Mouse (Mus musculus) frontal cortex, postnatal 10 days (tissue): Measurements from ENCODE around the gene Foxred2.

Experiments used
- DNase-seq, 2 experiments: peaks; one replicate each; pipeline ENCODE4 v3.0.0; 2022; ENCODE audit warnings: low spot score in 2 of 2, mixed read lengths in 1 of 2

The Foxred2 gene

DNA sequence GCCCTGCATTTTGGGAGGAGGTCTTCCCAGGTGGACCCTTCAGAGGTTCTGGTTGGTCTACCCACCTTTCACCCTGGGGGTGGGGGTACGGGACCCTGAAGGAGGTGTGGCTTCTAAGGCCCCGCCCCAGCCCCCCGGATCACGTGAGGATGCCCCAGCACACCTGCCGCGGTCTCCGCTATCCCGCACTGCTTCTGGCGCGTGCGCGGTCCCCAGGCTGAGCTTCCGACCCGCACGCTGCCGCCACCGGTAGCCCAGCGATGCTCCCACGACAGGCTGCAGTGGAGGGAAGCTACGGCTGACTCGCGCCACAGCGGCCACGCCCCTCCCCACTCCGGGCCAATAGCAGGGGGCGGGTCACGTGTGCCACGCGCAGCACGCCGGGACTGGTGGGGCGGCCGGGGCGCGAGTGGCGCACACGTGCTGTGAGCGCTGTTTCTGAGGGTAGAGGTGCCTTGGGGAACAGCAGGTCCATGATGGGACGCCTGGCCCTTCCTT, at the start of gene Foxred2:
Foxred2 (minus strand) TSS at position 319 of the 498 bp plus-strand sequence.
- DNase-seq = peak; percentile 85 to 89

- DNase-seq = no peak
Measured at GRCm38 (mm10) chr15:78003929-78004328, 47.4 kb upstream of the Foxred2 start.

- DNase-seq = no peak
Measured at GRCm38 (mm10) chr15:78001400-78001799, 44.9 kb upstream of the Foxred2 start.

DNA sequence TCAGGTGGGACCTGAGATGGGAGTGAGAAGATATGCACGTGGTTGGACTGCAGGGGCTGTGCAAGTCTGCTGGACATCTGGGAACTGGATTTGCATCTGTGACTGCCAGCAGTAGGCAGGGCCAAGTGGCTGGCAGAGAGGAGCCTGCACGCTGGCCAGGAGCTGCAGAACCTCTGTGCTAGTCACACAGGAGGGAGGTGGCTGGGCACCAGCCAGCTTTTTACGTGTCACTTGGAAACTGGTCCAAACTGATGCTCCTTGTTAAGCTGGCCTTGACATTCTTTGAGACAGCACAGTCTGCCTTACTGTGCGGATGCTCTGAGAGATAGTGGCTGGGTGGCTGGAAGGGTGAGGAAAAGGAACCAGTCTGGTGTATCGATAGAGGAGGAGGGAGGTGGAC, 32.0 kb upstream of the Foxred2 start:
- no peak for DNase-seq

GRCm38 (mm10) chr15:77983391-77983790, 26.9 kb upstream of the Foxred2 start:
- DNase-seq = no peak

DNA sequence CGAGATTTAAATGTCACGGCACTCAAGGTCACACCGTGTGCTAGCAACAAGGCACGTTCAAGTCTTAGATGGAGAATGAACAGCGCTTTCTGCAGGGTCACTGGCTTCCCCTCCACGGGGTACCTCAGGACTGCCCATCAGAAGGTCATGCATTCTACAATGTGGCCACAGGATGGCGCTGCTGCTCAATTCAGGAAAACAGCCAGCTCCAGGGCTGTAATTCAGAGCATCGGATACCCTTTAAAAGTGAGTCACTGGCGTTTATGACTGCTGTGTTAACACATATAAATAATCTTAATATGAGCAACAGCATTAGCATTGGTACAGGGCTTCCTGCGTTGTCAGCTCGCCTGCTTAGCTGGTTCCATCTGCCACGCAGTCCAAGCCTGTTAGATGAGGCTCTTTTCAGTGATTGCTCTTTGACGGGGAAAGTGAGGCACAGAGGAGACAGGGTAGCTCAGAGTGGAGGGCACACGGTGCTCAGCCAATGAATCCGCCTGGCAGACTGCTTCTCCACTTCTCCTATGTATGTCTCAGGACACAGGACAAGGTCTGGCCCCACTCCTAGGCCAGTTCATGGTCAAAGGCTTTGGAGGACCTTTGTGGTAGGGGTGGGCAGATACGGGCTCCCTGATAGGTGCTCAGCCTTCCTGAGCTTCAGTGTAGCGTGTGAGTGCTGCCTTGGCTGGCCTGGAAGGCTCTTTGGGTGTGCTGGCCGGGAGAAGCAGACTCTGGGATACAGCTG, 25.8 kb upstream of the Foxred2 start:
- DNase-seq = peak; percentile 37 to 78

DNA sequence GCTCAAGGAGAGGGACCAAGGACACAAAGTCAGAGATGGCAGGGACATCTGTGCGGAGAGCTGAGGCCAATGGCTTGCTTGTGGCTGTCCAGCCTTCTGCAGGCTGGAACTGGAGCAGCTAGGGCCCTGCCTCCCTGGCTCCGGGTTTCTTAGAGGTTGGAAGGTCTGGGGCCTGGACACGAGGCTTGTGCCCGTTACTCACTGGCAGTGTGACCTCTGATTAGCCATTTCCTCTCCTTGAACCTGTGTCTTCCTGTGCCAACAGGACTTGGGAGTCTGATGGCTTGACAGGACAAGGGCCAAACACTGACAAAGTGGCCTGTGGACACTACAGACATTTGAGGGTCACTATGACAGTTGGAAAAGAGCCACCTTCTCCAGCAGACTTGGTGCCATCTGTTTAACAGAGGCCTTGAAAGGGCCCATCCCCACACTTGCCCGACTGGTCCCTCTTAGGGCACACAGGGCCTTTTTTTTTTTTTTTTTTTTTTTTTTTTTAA, 24.7 kb upstream of the Foxred2 start:
- DNase-seq = no peak

DNA sequence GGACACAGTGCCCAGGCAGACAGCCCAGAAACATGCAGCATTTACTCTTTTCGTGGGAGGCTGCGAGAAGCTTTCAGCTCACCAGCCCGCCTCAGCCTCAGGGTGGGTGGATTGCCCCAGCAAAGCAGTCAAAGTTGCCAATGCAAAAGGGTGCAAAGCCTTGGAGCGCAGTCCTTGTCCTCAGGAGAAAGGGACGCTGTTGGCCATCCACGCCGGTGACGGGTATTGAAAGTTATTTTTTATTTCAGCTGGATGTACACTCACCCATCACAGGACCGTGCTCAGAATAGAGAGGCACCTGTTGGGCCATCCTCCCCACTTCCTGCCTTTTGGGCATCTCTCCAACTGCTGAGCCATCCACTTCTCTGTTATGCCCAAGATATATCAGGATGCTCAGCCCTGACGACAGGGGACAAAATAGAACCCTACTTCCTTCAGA, 22.9 kb upstream of the Foxred2 start:
- peak in 1 of 2 experiments; percentile 47 for DNase-seq

DNA sequence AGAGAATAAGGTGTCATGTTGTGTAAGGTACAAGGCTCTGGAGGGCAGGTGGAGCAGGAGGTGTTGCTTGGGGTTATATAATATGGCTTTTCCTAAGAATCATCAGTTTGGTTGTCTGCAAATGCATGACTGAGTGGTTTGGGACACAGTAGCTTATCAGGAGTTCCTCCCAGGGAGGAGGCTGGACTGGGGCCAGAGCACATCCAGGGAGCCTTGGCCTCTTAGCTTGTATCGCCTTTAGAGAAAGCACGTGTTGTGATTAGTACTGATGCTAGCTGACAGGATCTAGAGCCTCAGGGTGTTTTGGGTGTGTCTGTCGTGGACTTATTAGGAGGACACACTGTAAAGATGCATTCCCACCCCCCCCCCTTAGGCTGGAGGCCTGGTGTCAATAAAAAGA, 21.1 kb upstream of the Foxred2 start:
- no peak for DNase-seq

GRCm38 (mm10) chr15:77974165-77974841, 17.8 kb upstream of the Foxred2 start:
- DNase-seq = no peak

- DNase-seq = peak; percentile 97 to 98
Measured at GRCm38 (mm10) chr15:77970470-77971292, 14.2 kb upstream of the Foxred2 start, which contains the start of gene Eif3d. Eif3d (minus strand) TSS chr15:77970813.

- no peak for DNase-seq
Measured at GRCm38 (mm10) chr15:77969940-77970469, 13.5 kb upstream of the Foxred2 start.

DNA sequence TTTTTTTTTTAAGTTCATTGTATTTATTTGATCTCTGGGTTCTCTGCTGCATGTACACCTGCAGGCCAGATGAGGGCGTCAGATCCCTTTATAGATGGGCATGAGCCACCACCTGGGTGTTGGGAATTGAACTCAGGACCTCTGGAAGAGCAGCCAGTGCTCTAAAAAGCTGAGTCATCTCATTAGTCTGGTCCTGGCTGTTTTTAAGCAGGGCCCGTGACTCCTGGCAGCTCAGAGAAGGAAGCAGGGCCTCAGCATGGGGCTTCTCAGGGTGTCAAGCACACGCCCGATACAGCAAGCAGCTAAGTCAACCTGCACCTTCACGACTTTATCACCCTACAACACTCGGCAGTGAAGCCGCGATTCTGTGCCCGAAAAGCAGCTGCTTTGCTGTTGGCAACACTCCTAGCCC, 8.6 kb upstream of the Foxred2 start:
- DNase-seq = no peak

DNA sequence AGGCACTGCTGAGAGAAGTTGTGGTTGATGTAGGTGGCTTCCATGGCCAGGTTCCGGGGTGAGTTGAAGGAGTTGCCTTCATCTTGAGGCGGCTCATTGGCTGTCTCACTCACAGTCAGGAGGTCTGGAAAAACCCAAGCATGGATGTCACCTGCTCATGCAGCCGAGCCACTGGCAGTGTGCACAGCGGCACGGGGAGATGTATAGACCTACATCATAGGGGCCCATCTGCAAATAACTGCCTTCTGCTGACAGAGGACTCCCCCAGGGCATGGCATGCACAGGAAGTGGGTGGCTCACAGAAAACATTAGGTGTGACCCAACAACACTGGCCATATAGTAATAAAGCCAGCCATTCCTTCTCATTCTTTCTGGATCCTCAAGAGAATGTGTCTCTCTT, 5.9 kb upstream of the Foxred2 start:
- DNase-seq = no peak

GRCm38 (mm10) chr15:77960693-77961092, 4.2 kb upstream of the Foxred2 start:
- DNase-seq = no peak

DNA sequence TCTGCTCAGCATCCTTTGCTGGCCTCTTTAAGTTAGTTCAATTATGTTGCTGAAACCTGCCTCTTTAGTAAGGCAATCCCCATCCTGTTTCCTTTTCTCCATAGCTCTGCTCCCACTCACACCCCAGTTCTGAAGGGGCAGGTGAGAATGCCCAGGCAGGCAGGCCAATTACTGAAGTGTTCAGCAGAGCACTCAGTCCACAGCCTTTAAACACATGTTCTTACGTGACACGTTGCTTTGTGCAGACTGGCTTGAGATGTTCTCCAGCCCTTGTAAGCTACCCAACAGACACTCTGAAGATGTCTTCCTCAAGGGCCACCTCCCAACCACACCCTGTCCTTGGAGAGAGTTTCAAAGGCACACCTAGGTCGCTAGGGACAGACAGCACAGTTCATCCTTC, 1.5 kb upstream of the Foxred2 start:
- DNase-seq = no peak

DNA sequence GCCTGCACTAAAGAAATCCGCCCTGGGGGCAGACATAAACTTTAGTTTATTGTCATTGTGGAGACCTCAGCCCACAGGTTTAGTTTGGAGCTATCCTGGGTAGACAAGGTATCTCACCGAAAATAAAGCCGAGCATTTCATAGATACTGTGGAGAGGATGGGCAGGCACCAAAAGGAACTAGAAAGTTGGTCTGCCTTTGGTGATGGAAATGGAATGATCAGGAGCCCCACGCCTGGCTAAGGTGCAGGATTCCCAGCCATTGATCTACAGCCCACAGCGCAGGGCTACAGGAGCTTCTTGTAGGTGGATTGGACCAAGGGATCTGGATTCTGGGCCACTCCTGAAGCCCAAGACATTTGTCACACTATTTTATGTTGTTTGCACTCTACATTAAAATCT, 1.1 kb upstream of the Foxred2 start:
- no peak for DNase-seq

DNA sequence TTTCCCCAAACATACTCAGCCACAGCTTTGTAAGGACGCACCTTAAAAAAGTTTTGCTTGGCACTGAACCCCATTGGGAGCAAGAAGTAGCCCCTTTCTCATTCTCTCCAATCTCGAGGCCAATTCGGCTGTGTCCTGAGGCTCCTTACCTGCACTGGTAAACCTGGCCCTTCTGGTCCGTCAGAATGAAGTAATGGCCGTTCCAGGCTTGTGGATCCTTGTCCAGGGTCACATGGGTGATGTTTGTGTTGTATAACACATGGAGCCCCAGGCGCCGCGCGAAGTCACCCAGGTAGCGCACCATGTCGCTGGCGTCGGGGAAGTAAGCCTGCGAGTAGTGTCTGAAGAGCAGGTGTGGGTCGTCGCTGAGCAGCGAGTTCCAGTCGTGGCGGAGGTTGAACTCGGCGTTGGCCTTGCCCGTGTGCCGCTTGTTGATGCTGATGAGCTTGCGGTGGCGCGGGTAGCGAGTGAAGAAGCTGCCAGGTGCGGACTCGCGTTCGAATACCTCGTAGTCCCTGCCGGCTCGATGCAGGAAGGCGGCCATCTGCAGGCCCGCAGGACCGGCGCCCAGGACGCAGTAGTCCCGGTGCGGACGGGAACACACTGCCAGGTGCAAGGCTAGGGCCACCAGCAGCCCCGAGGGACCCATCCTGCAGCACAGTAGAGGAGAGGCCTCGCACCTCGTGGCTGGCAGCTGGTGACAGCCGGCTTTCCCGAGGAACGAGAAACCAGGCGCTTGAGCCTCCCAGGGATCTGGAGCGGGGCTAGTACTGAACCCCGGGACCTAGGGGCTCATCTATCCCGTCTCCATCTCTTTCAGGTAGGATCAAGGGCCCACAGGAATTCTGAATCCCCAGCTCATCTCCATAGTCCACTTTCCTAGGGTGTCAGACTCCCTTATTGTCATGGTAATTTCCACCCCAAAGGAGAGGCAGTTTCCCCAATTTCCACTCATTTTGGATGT, 800 bp downstream of the Foxred2 start:
- DNase-seq = peak in 1 of 2 experiments; percentile 34

DNA sequence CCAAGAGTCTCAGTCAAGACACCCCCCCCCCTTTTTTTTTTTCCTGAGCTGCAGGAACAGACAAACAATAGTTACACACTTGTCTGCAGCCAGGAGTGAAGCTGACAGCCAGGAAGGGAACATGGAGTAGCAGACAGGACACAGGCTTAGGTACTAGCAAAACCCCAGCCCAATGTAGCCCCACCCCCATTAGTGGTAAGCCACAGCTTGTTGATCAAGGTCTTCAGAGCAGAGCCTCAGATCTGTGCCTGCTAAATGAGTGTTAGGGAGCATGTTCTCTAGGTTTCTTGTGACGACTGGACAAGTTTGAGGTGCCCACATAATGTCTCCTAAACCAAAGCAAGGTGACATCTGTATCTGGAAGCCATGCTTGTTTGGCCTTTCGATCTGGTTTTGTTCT, 2.2 kb downstream of the Foxred2 start:
- DNase-seq = no peak

- DNase-seq = no peak
Measured at GRCm38 (mm10) chr15:77952921-77953320, 3.6 kb downstream of the Foxred2 start.
